Mouse (Mus musculus): ENCODE data around the gene Lipf.

Gene Lipf

DNA sequence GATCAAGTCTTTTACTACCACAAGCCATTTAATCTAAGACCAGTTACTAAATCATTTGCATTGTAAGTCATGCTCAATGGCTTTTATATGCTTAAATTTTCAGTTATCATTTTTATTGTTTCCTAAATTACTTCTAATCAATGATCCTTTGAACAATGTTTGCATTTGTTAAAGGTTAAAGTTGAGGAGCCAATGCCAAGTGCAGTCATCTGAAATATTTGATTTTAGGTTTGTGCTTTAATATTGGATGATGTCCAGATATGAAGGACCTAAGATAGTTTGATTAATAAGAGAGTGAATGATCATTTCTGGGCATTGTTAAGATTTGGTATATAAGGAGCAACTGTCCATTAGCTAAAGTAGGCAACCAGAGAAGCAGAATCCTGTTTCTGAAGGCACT lies at the start of gene Lipf:
Gene Lipf (plus strand): TSS at position 301 of the 400 bp plus-strand sequence.
- in situ Hi-C loops (cut with MboI) = no loop called here

- in situ Hi-C loops (cut with MboI) = no loop called here
Observed at GRCm38 (mm10) chr19:33924099-33924498, 36.9 kb upstream of the Lipf start.

GRCm38 (mm10) chr19:33979007-33979406 lies 18.0 kb downstream of the Lipf start:
- in situ Hi-C loops (cut with MboI) = no loop called here

- in situ Hi-C loops (cut with MboI) = no loop called here
Observed at GRCm38 (mm10) chr19:33983043-33983442, 22.1 kb downstream of the Lipf start.

- in situ Hi-C loops (cut with MboI) = no loop called here
Observed at GRCm38 (mm10) chr19:34008002-34008401, 47.0 kb downstream of the Lipf start, which contains the start of gene Lipk. TSS of gene Lipk (plus strand) at chr19:34008290.

- in situ Hi-C loops (cut with MboI) = no loop called here
Observed at GRCm38 (mm10) chr19:34021440-34022172, 60.6 kb downstream of the Lipf start.

- in situ Hi-C loops (cut with MboI) = no loop called here
Observed at GRCm38 (mm10) chr19:34022759-34023158, 61.8 kb downstream of the Lipf start.

All from mature B cell (primary cell).